Mouse (Mus musculus): ENCODE measurements at regions not wholly inside any gene's neighbourhood (a gene's known extent, or its start where the extent isn't known, plus 50 kb on each side); places are given as distances from the start of the nearest gene placed in this dataset.

- DNase-seq (ENCODE audit: inconsistent age in 2 of 2, low spot score in 1 of 2) = no peak
Measured at GRCm38 (mm10) chr1:36001821-36002220, 66.4 kb upstream of the Hs6st1 start.

- DNase-seq (ENCODE audit: inconsistent age in 2 of 2, low spot score in 1 of 2) = no peak
Measured at GRCm38 (mm10) chr1:36003592-36003991, 64.6 kb upstream of the Hs6st1 start.

- DNase-seq (ENCODE audit: inconsistent age in 2 of 2, low spot score in 1 of 2) = no peak
Measured at GRCm38 (mm10) chr1:36008598-36008997, 59.6 kb upstream of the Hs6st1 start.

- DNase-seq (ENCODE audit: inconsistent age in 2 of 2, low spot score in 1 of 2) = no peak
Measured at GRCm38 (mm10) chr1:36009010-36009619, 59.1 kb upstream of the Hs6st1 start.

- no peak for DNase-seq (ENCODE audit: inconsistent age in 2 of 2, low spot score in 1 of 2)
Measured at GRCm38 (mm10) chr1:36010151-36010550, 58.0 kb upstream of the Hs6st1 start.

GRCm38 (mm10) chr1:36010834-36011233, 57.4 kb upstream of the Hs6st1 start:
- no peak for DNase-seq (ENCODE audit: inconsistent age in 2 of 2, low spot score in 1 of 2)

GRCm38 (mm10) chr1:36012081-36012765, 56.0 kb upstream of the Hs6st1 start:
- no peak for DNase-seq (ENCODE audit: inconsistent age in 2 of 2, low spot score in 1 of 2)

GRCm38 (mm10) chr1:36013823-36014341, 54.3 kb upstream of the Hs6st1 start:
- DNase-seq (ENCODE audit: inconsistent age in 2 of 2, low spot score in 1 of 2) = no peak

GRCm38 (mm10) chr1:36014372-36014771, 53.8 kb upstream of the Hs6st1 start:
- DNase-seq (ENCODE audit: inconsistent age in 2 of 2, low spot score in 1 of 2) = no peak

GRCm38 (mm10) chr1:36015210-36015609, 53.0 kb upstream of the Hs6st1 start:
- no peak for DNase-seq (ENCODE audit: inconsistent age in 2 of 2, low spot score in 1 of 2)

- no peak for DNase-seq (ENCODE audit: inconsistent age in 2 of 2, low spot score in 1 of 2)
Measured at GRCm38 (mm10) chr1:36016566-36016965, 51.6 kb upstream of the Hs6st1 start.

GRCm38 (mm10) chr1:36017061-36017461, 51.1 kb upstream of the Hs6st1 start:
- DNase-seq (ENCODE audit: inconsistent age in 2 of 2, low spot score in 1 of 2) = no peak

- no peak for DNase-seq (ENCODE audit: inconsistent age in 2 of 2, low spot score in 1 of 2)
Measured at GRCm38 (mm10) chr1:36017656-36018055, 50.5 kb upstream of the Hs6st1 start.

All from adrenal gland, adult (tissue).